Mouse (Mus musculus): Measurements from ENCODE around the gene Nrip1.

GRCm38 (mm10) chr16:76316940-76317822 lies 56.4 kb downstream of the Nrip1 start:
- no peak for TF ChIP-seq CTCF (IDR thresholded peaks at IDR 0.05)
- TF ChIP-seq POLR2A (IDR thresholded peaks at IDR 0.05; ENCODE audit: insufficient read depth, low read depth, low read length) = no peak

Data from heart, adult 2 months (tissue).